Mouse (Mus musculus) heart, adult 2 months (tissue): ENCODE measurements around the gene Snx1.

ENCODE experiments used
- CTCF ChIP-seq: fragments of 200-600 bp; IDR thresholded peaks from 2 replicates; pipeline ENCODE4 v1.8.1; 2022; ENCODE audit warnings: antibody characterized with exemption, mild to moderate bottlenecking, moderate library complexity
- EP300 ChIP-seq: fragments of 200-500 bp; IDR thresholded peaks from 2 replicates; pipeline ENCODE4 v1.6.1; 2011; ENCODE audit warnings: low read depth, low read length, control low read depth; ENCODE audit not compliant: insufficient read depth
- POLR2A ChIP-seq: fragments of 200-500 bp; IDR thresholded peaks from 2 replicates; pipeline ENCODE4 v1.6.1; 2011; ENCODE audit warnings: mild to moderate bottlenecking, low read depth, low read length, control low read depth; ENCODE audit not compliant: insufficient read depth

GRCm38 (mm10) chr9:66119498-66119897 lies 6.9 kb downstream of the Snx1 start:
- TF ChIP-seq EP300 (no peak), CTCF (no peak), POLR2A (no peak)
